Mouse (Mus musculus) liver, embryonic 12.5 days (tissue): ENCODE measurements at regions not wholly inside any gene's neighbourhood (a gene's known extent, or its start where the extent isn't known, plus 50 kb on each side); places are given as distances from the start of the nearest gene placed in this dataset.

ENCODE experiments used
- ATAC-seq: fragments of 200-750 bp; cut with Nextera tagmentation; 2 replicates; pipeline ENCODE4 v1.8.0; 2017; ENCODE audit warnings: moderate number of reproducible peaks, mild to moderate bottlenecking, moderate library complexity
- H3K27ac ChIP-seq: fragments of 300-500 bp; sonication (generic); 2 replicates; pipeline ENCODE4 v1.5.1; 2016; ENCODE audit warnings: mild to moderate bottlenecking
- H3K27me3 ChIP-seq: fragments of 300-500 bp; sonication (generic); replicated peaks from 2 replicates; pipeline ENCODE4 v1.6.1; 2016; ENCODE audit warnings: mild to moderate bottlenecking, moderate library complexity
- H3K36me3 ChIP-seq: fragments of 300-500 bp; sonication (generic); 2 replicates; pipeline ENCODE4 v1.6.1; 2016; ENCODE audit warnings: mild to moderate bottlenecking, moderate library complexity
- H3K4me1 ChIP-seq: fragments of 300-500 bp; sonication (generic); 2 replicates; pipeline ENCODE4 v1.6.1; 2016
- H3K4me2 ChIP-seq: fragments of 300-500 bp; sonication (generic); 2 replicates; pipeline ENCODE4 v1.6.1; 2016; ENCODE audit warnings: mild to moderate bottlenecking, moderate library complexity
- H3K4me3 ChIP-seq: fragments of 300-500 bp; sonication (generic); 2 replicates; pipeline ENCODE4 v1.5.1; 2016; ENCODE audit warnings: mild to moderate bottlenecking, moderate library complexity
- H3K9ac ChIP-seq: fragments of 300-500 bp; sonication (generic); 2 replicates; pipeline ENCODE4 v1.6.1; 2016; ENCODE audit warnings: mild to moderate bottlenecking, moderate library complexity
- H3K9me3 ChIP-seq: fragments of 300-500 bp; sonication (generic); replicated peaks from 2 replicates; pipeline ENCODE4 v1.6.1; 2016; ENCODE audit warnings: mild to moderate bottlenecking, moderate library complexity
- WGBS: fragments of 180-500 bp; shearing (Covaris S2); methylation state at CpG from one replicate; pipeline ENCODE4 v1.1.7; 2016; ENCODE audit not compliant: insufficient replicate concordance; 5-methylcytosine and 5-hydroxymethylcytosine counted together

DNA sequence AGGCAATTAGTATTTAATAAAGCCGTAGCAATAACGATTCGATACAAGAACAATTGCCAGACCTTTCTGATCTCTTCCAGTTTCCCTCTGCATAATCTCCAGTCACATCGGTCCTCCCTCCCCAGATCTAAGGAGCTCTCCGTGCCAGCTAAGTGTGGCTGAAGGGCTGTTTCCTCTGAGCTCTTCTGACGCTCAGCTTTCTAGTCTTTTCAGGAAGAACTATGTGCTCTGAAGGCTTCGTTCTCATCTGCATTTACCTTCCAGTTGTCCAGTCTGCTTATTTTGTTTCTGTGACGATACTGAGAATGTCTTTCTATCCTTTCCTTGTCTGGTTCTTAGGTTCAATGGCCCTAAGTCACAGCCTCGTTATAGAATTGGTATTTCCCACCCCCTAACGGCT lies 78.3 kb upstream of the Prickle1 start:
- no peaks in the 10 kb centered on the region for H3K36me3 ChIP-seq
- no peak overlapping the region for H3K4me2 ChIP-seq
- H3K9ac ChIP-seq: no peak overlapping the region
- 61% methylated on average over 10 of the region's 10 CpGs for WGBS
- H3K4me1 ChIP-seq: peaks cover 18% of the 10 kb centered on the region
- no peak overlapping the region for H3K27ac ChIP-seq
- no peaks in the 10 kb centered on the region for H3K9me3 ChIP-seq
- no peak overlapping the region for H3K4me3 ChIP-seq
- ATAC-seq: no peak
- no peaks in the 10 kb centered on the region for H3K27me3 ChIP-seq

DNA sequence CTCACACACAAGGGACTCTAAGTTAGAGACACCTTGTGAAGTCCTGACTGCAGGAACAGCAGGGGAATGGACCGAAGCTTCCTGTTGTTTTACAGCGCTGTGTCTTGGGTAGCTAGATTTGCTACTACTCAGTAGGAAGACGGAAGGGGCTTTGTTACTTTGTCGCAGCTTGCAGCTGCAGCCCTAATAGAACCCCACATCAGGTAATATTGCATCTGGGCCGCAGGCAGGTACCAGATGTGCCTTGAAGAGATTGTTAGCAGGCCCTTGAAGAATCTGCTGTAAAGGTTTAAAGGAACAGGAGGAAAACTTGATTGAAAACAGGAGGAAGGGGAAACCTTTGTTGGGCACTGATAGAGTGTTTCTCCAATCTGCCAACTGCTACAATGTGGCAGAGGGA lies 68.2 kb upstream of the Prickle1 start:
- no peak for ATAC-seq

DNA sequence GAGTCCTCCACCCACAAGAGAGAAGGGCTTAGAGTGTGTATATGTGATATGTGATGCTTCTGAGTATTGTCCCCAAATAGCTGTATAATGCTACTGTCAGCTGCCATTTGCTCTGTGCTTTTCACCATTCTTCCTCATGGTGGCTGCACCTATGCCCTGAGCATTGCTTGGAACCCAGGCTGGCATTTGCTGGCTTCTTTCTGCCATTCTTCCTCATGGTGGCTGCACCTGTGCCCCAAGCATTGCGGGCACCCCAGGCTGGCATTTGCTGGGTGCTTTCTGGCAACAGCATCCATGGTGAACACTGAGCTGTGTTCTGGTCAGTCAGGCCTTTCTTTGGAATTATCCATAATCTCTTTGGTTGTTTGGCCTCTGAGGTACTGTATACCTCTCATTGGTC lies 66.9 kb upstream of the Prickle1 start:
- Histone ChIP-seq H3K4me3 (no peak overlapping the region), H3K4me2 (no peak overlapping the region), H3K27ac (no peak overlapping the region), H3K9me3 (0 out of 2 replicates have a peak, but pooled peaks cover 8% of the 10 kb centered on the region), H3K4me1 (no peaks in the 10 kb centered on the region), H3K27me3 (no peaks in the 10 kb centered on the region), H3K36me3 (no peaks in the 10 kb centered on the region), H3K9ac (no peak overlapping the region)
- no peak for ATAC-seq
- WGBS: 69% methylated on average over 1 of the region's 1 CpGs

More for the DNA sequence above, 68.2 kb upstream of the Prickle1 start:
- Histone ChIP-seq H3K4me2 (no peak overlapping the region), H3K4me3 (no peak overlapping the region), H3K27me3 (no peaks in the 10 kb centered on the region), H3K9ac (no peak overlapping the region), H3K27ac (no peak overlapping the region), H3K36me3 (no peaks in the 10 kb centered on the region), H3K9me3 (0 out of 2 replicates have a peak, but pooled peaks cover 8% of the 10 kb centered on the region), H3K4me1 (no peaks in the 10 kb centered on the region)
- WGBS: 54% methylated on average over 5 of the region's 5 CpGs

DNA sequence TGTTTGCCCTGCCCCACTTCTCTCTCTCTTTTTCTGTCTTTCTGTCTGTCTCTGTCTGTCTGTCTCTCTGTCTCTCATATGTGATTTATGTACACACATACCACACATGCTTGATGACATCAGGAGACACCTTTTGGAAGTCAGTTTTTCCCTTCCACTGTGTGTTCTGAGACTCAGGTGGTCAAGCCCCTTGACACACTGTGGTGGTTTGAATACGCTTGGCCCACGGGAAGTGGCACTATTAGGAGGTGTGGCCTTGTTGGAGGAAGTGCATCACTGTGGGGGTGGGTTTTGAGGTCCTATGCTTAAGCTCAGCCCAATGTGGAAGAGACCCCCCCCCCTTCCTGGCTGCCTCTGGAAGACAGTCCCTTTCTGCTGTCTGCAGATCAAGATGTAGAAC lies 66.1 kb upstream of the Prickle1 start:
- Histone ChIP-seq H3K9ac (no peak overlapping the region), H3K27me3 (no peaks in the 10 kb centered on the region), H3K4me3 (no peak overlapping the region), H3K36me3 (no peaks in the 10 kb centered on the region), H3K9me3 (0 out of 2 replicates have a peak, but pooled peaks cover 8% of the 10 kb centered on the region), H3K27ac (no peak overlapping the region), H3K4me1 (no peaks in the 10 kb centered on the region), H3K4me2 (no peak overlapping the region)
- no peak for ATAC-seq
- 81% methylated on average over 2 of the region's 2 CpGs for WGBS

DNA sequence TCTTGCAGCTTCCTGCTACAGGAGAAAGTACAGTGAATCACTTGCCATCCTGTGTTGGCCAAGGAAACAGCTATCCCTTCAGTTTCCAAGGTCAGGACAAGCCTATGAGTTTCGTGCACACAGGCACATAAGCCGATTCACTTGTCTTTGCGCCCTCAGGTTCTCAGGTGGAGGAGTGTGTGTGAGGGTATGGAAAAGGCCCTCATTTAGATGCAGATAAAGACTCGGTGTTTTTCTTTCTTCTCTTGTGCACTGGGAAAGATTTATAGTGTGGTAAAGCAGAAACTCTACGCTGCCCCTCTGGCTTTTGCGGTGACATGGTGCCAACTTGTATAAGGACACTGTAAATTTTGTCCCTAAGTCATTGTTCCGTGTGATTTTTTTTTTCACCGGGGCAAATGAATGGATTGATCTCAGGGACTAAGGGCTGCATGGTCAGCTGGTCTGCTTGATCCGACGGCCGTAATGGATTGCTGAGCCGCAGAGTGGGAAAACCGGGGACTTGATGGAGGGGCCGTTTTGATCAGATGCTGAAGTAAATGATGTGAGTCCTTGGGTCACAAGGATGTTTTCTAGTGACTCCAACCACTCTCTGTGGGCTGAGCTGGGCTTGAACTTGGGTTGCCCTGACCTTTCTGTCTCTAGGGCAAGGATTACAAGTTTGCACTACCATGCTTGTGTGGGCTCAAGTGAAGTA lies 65.4 kb upstream of the Prickle1 start:
- H3K4me1 ChIP-seq: 0 out of 2 replicates have a peak, but pooled peaks cover under 1% of the 10 kb centered on the region
- WGBS: 82% methylated on average over 14 of the region's 14 CpGs
- H3K9me3 ChIP-seq: 0 out of 2 replicates have a peak, but pooled peaks cover 8% of the 10 kb centered on the region
- H3K4me2 ChIP-seq: no peak overlapping the region
- H3K9ac ChIP-seq: no peak overlapping the region
- no peaks in the 10 kb centered on the region for H3K36me3 ChIP-seq
- no peaks in the 10 kb centered on the region for H3K27me3 ChIP-seq
- no peak overlapping the region for H3K4me3 ChIP-seq
- no peak for ATAC-seq
- no peak overlapping the region for H3K27ac ChIP-seq

DNA sequence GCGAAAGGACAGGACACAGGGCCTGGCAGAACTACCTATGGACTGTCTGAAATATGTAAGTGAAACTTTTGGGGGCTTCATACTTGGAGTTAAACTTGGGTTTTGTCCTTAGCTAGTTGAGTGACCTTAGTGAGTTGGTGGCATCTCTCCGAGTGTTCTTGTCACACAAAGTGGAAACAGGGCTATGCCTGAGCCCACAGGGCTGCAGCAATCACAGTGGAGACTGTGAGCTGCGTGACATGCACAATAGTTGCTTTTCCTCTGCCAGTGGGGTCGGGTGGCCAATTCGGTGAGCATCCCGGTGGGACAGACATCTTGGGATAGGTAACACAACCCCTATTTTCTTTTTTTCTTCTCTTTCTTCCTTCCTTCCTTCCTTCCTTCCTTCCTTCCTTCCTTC lies 61.5 kb upstream of the Prickle1 start:
- Histone ChIP-seq H3K4me1 (peaks cover 8% of the 10 kb centered on the region), H3K4me2 (no peak overlapping the region), H3K9me3 (0 out of 2 replicates have a peak, but pooled peaks cover 8% of the 10 kb centered on the region), H3K36me3 (no peaks in the 10 kb centered on the region), H3K4me3 (no peak overlapping the region), H3K27ac (no peak overlapping the region), H3K9ac (no peak overlapping the region), H3K27me3 (no peaks in the 10 kb centered on the region)
- 67% methylated on average over 6 of the region's 6 CpGs for WGBS
- no peak for ATAC-seq

DNA sequence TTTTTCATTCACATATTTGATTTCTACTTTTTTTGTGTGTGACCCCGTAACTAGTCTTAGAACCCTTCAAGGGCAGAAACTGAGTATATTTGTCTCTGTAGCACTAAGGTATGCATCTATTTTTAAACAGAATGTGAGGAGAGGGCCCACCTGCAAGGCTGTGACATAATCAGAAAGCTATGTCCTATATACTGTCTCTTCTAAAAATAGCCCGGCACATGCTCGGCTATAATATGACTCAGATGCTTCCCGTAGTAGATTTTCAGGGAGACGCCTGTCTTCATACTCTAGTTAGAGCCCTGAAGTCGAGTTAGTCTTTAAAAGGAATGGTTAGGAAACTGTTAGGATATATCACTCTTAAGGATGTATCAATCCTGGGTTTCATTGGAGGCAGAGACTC lies 61.0 kb upstream of the Prickle1 start:
- Histone ChIP-seq H3K27ac (no peak overlapping the region), H3K4me1 (peaks cover 8% of the 10 kb centered on the region), H3K27me3 (no peaks in the 10 kb centered on the region), H3K9me3 (0 out of 2 replicates have a peak, but pooled peaks cover 5% of the 10 kb centered on the region), H3K4me2 (no peak overlapping the region), H3K36me3 (no peaks in the 10 kb centered on the region), H3K4me3 (no peak overlapping the region), H3K9ac (no peak overlapping the region)
- 64% methylated on average over 6 of the region's 6 CpGs for WGBS
- ATAC-seq: no peak

DNA sequence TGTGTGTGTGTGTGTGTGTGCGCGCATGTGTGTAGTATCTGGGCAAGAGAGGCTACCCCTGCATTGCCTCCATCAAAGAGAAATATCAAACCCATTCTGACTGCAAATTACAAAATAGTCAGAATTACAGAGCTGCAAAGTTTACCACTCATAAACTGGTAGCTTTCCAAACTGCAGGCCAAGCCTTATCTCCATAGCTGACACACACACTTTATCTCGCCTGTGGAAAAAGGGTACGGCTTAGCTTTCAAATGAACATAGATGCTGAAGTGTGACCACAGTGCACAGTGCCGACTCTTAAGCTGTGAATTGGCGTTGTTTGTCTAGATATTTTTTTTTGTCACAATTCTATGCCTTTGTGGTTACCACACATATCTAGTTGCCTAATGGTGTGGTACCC lies 60.1 kb upstream of the Prickle1 start:
- Histone ChIP-seq H3K9ac (no peak overlapping the region), H3K9me3 (no peaks in the 10 kb centered on the region), H3K4me1 (peaks cover 18% of the 10 kb centered on the region), H3K36me3 (no peaks in the 10 kb centered on the region), H3K4me2 (no peak overlapping the region), H3K27me3 (no peaks in the 10 kb centered on the region), H3K27ac (no peak overlapping the region), H3K4me3 (no peak overlapping the region)
- no peak for ATAC-seq
- WGBS: 56% methylated on average over 6 of the region's 6 CpGs

DNA sequence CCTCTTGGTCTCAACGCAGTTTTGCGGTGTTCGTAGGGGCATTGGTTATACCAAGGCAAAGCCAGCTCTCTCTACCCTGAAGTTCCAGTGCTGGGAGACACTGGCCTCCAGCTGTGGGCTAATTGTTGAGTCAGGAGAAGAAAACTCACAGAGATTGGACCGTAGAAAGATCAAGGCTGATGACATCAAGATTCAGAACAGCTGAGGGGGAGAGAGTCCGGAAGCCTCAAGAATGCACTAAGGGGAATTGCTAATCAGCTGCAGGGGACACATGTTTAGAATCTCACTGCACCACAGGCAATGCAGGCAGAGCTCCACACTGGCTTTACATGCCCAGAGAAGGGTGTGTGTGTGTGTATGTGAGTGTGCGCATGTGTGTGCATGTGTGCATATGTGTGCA lies 59.6 kb upstream of the Prickle1 start:
- Histone ChIP-seq H3K9me3 (no peaks in the 10 kb centered on the region), H3K4me2 (no peak overlapping the region), H3K27me3 (no peaks in the 10 kb centered on the region), H3K36me3 (no peaks in the 10 kb centered on the region), H3K4me3 (no peak overlapping the region), H3K27ac (no peak overlapping the region), H3K4me1 (peaks cover 23% of the 10 kb centered on the region), H3K9ac (no peak overlapping the region)
- ATAC-seq: no peak
- WGBS: 84% methylated on average over 6 of the region's 6 CpGs

DNA sequence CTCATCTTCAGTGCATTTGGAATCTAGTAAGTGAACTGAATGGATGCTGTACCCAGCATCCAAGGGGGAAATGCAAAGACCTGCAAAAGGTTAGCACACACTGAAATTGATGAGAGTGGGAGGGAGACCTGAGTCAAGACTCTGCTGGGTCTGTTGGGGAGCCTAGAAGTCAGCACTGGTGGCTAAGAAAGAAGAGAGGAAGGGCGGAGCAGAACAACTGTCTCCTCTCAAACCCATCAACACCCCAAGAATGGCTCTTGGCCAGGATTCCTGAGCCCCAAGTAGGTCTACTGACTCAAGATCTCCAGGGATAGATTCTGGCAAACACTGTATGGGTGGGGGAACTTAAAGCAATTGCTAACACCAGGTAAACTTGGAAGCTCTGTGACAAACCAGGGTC lies 57.7 kb upstream of the Prickle1 start:
- H3K4me3 ChIP-seq: no peak overlapping the region
- H3K27ac ChIP-seq: no peak overlapping the region
- H3K27me3 ChIP-seq: no peaks in the 10 kb centered on the region
- ATAC-seq: no peak
- H3K36me3 ChIP-seq: no peaks in the 10 kb centered on the region
- H3K9ac ChIP-seq: no peak overlapping the region
- H3K4me1 ChIP-seq: peaks cover 41% of the 10 kb centered on the region
- no peaks in the 10 kb centered on the region for H3K9me3 ChIP-seq
- 89% methylated on average over 1 of the region's 1 CpGs for WGBS
- H3K4me2 ChIP-seq: no peak overlapping the region

DNA sequence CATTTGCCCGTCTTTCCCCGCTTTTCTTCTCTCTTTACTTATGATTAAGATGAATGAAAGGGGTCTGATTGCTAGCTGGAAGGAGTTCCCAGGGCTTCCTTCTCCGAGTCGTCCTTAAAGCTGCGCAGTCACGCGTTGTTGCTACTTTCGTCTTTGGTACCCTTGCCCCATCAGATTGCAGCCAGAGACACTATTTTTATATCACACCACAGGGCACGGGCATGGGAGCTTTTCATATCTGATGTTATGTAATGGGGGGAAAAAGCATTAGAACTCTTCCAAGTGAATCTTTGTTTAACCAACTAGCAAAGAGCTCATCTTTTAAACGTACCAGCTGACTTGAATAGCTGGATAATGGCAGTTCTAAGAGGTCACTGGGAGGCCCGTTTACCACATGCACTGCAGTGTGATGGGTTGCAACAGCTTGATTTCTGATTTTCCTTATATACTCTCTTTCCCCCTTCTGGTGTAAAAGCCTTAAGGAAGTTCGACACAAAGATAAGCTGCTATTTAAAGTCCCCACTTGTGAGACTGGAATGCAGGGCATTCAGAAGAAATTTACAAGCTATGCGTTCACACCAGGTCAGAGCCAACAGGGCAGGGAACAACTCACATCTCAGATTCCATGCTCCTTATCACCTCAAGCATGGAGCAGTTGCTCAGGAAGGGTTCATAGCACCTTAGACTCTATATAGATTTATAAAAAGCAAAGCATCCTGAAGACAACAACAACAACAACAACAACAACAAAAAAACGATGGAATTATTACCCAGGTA lies 55.5 kb upstream of the Prickle1 start:
- no peak overlapping the region for H3K4me3 ChIP-seq
- no peaks in the 10 kb centered on the region for H3K36me3 ChIP-seq
- H3K27me3 ChIP-seq: no peaks in the 10 kb centered on the region
- 52% methylated on average over 14 of the region's 14 CpGs for WGBS
- H3K4me1 ChIP-seq: peaks cover 42% of the 10 kb centered on the region
- H3K27ac ChIP-seq: no peak overlapping the region
- H3K9ac ChIP-seq: no peak overlapping the region
- ATAC-seq: no peak
- H3K4me2 ChIP-seq: no peak overlapping the region
- H3K9me3 ChIP-seq: no peaks in the 10 kb centered on the region

DNA sequence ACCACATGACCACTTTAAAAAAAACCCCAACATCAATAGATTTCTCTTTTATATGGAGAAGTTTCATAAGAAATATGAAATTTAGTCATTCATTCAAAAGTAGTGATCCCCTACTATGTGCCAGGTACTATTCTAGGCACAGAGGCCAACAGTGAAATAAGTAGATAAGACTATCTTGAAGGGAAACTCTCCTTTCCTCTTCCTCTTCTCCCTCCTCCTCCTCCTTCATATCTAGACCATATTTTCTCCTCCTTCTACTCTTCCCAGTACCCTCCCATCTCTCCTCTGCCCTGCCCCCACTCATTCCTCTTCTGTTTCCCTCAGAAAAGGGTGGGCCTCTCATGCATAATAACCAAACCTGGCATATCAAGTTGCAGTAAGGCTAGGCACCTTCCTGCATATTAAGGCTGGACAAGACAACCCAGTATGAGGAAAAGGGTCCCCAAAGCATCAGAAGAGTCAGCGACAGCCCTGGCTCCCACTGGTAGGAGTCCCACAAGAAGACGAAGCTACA lies 54.4 kb upstream of the Prickle1 start:
- no peaks in the 10 kb centered on the region for H3K9me3 ChIP-seq
- peak overlapping the region; percentile 33; the same call in 1 of the 2 replicates for H3K27ac ChIP-seq
- 43% methylated on average over 2 of the region's 2 CpGs for WGBS
- peaks cover 34% of the 10 kb centered on the region for H3K4me1 ChIP-seq
- H3K9ac ChIP-seq: no peak overlapping the region
- peak overlapping the region; percentile 39 for H3K4me2 ChIP-seq
- no peaks in the 10 kb centered on the region for H3K27me3 ChIP-seq
- no peak overlapping the region for H3K4me3 ChIP-seq
- H3K36me3 ChIP-seq: no peaks in the 10 kb centered on the region
- ATAC-seq: peak; percentile 90
